Mouse (Mus musculus): ENCODE data around the gene Eapp. TPM values are rescaled to one million over a fixed set of nuclear protein-coding genes. Genes with fewer than 3 reads are reported as not detected.
"Not testable (repeated sequence)": the region's sequence is repeated elsewhere in the genome, so short reads cannot be mapped to it uniquely, and the experiment has no call there.

The Eapp gene
- total RNA-seq (2012; rRNA removed) = 31.3 and 37.8 TPM in 2 replicates

GRCm38 (mm10) chr12:54695511-54696241, at the start of gene Eapp:
Gene Eapp, minus strand, starts transcription at chr12:54695897.
- H3K9me3 ChIP-seq (ENCODE audit: control insufficient read depth, insufficient read depth, low read depth, low read length) = no peaks in the 10 kb centered on the region
- TF ChIP-seq ZC3H11A (IDR thresholded peaks at IDR 0.05; ENCODE audit: borderline replicate concordance, low read depth, low read length) (no peak), MAFK (IDR thresholded peaks at IDR 0.05; ENCODE audit: insufficient read depth, low read depth, low read length) (no peak), CHD2 (IDR thresholded peaks at IDR 0.05; ENCODE audit: low read depth, low read length) (no peak), ZNF384 (IDR thresholded peaks at IDR 0.05; ENCODE audit: low read depth, low read length) (no peak; the same call in 1 of the 2 replicates), HCFC1 (IDR thresholded peaks at IDR 0.05; ENCODE audit: borderline replicate concordance, insufficient read depth, low read length) (peak; percentile 92)
- in situ Hi-C loops (cut with MboI; ENCODE audit: low sequenced_read_pairs in 2 of 2, unreplicated experiment in 2 of 2) = no loop called here
- peaks cover 2% of the 10 kb centered on the region for H3K36me3 ChIP-seq (ENCODE audit: control insufficient read depth, insufficient read depth, low read length, poor library complexity, severe bottlenecking)
- H3K27ac ChIP-seq (ENCODE audit: insufficient read depth, low read depth, low read length, poor library complexity, severe bottlenecking) = peak within 1 kb of the TSS; percentile 75
- peak within 1 kb of the TSS; percentile 83 to 92 for H3K4me3 ChIP-seq (ENCODE audit: insufficient read depth in 1 of 2, low read depth in 1 of 2, low read length in 2 of 2, poor library complexity in 1 of 2, severe bottlenecking in 1 of 2)
- no peaks in the 10 kb centered on the region for H3K4me1 ChIP-seq (ENCODE audit: control insufficient read depth in 2 of 2, insufficient read depth in 2 of 2, low read length in 2 of 2, poor library complexity in 1 of 2)
- DNase-seq (ENCODE audit: low read depth, low spot score) = peak; percentile 95
- peak within 1 kb of the TSS; percentile 96 for H3K9ac ChIP-seq (ENCODE audit: insufficient read depth, low read depth, low read length, poor library complexity, severe bottlenecking)

GRCm38 (mm10) chr12:54738661-54739243, 43.1 kb upstream of the Eapp start:
- DNase-seq (ENCODE audit: low read depth, low spot score); H3K4me1 ChIP-seq (ENCODE audit: control insufficient read depth in 2 of 2, insufficient read depth in 2 of 2, low read length in 2 of 2, poor library complexity in 1 of 2); H3K27ac ChIP-seq (ENCODE audit: insufficient read depth, low read depth, low read length, poor library complexity, severe bottlenecking); H3K36me3 ChIP-seq (ENCODE audit: control insufficient read depth, insufficient read depth, low read length, poor library complexity, severe bottlenecking); H3K9me3 ChIP-seq (ENCODE audit: control insufficient read depth, insufficient read depth, low read depth, low read length); H3K9ac ChIP-seq (ENCODE audit: insufficient read depth, low read depth, low read length, poor library complexity, severe bottlenecking); in situ Hi-C loops (cut with MboI; ENCODE audit: low sequenced_read_pairs in 2 of 2, unreplicated experiment in 2 of 2): not testable (repeated sequence)
- peak overlapping the region in 1 of 2 experiments; percentile 54; a peak in 2 of 4 replicates for H3K4me3 ChIP-seq (ENCODE audit: insufficient read depth in 1 of 2, low read depth in 1 of 2, low read length in 2 of 2, poor library complexity in 1 of 2, severe bottlenecking in 1 of 2)

GRCm38 (mm10) chr12:54737891-54738660, 42.4 kb upstream of the Eapp start:
- H3K36me3 ChIP-seq (ENCODE audit: control insufficient read depth, insufficient read depth, low read length, poor library complexity, severe bottlenecking); H3K9me3 ChIP-seq (ENCODE audit: control insufficient read depth, insufficient read depth, low read depth, low read length); DNase-seq (ENCODE audit: low read depth, low spot score); H3K9ac ChIP-seq (ENCODE audit: insufficient read depth, low read depth, low read length, poor library complexity, severe bottlenecking); H3K4me3 ChIP-seq (ENCODE audit: insufficient read depth in 1 of 2, low read depth in 1 of 2, low read length in 2 of 2, poor library complexity in 1 of 2, severe bottlenecking in 1 of 2); H3K27ac ChIP-seq (ENCODE audit: insufficient read depth, low read depth, low read length, poor library complexity, severe bottlenecking); H3K4me1 ChIP-seq (ENCODE audit: control insufficient read depth in 2 of 2, insufficient read depth in 2 of 2, low read length in 2 of 2, poor library complexity in 1 of 2); in situ Hi-C loops (cut with MboI; ENCODE audit: low sequenced_read_pairs in 2 of 2, unreplicated experiment in 2 of 2): not testable (repeated sequence)

- DNase-seq (ENCODE audit: low read depth, low spot score); H3K27ac ChIP-seq (ENCODE audit: insufficient read depth, low read depth, low read length, poor library complexity, severe bottlenecking); H3K36me3 ChIP-seq (ENCODE audit: control insufficient read depth, insufficient read depth, low read length, poor library complexity, severe bottlenecking); H3K4me1 ChIP-seq (ENCODE audit: control insufficient read depth in 2 of 2, insufficient read depth in 2 of 2, low read length in 2 of 2, poor library complexity in 1 of 2); H3K9ac ChIP-seq (ENCODE audit: insufficient read depth, low read depth, low read length, poor library complexity, severe bottlenecking); H3K9me3 ChIP-seq (ENCODE audit: control insufficient read depth, insufficient read depth, low read depth, low read length); H3K4me3 ChIP-seq (ENCODE audit: insufficient read depth in 1 of 2, low read depth in 1 of 2, low read length in 2 of 2, poor library complexity in 1 of 2, severe bottlenecking in 1 of 2); in situ Hi-C loops (cut with MboI; ENCODE audit: low sequenced_read_pairs in 2 of 2, unreplicated experiment in 2 of 2): not testable (repeated sequence)
These were observed 38.8 kb upstream of the Eapp start for GRCm38 (mm10) chr12:54734307-54735131.

GRCm38 (mm10) chr12:54729140-54730059, 33.7 kb upstream of the Eapp start:
- H3K36me3 ChIP-seq (ENCODE audit: control insufficient read depth, insufficient read depth, low read length, poor library complexity, severe bottlenecking); H3K4me3 ChIP-seq (ENCODE audit: insufficient read depth in 1 of 2, low read depth in 1 of 2, low read length in 2 of 2, poor library complexity in 1 of 2, severe bottlenecking in 1 of 2); H3K9ac ChIP-seq (ENCODE audit: insufficient read depth, low read depth, low read length, poor library complexity, severe bottlenecking); H3K4me1 ChIP-seq (ENCODE audit: control insufficient read depth in 2 of 2, insufficient read depth in 2 of 2, low read length in 2 of 2, poor library complexity in 1 of 2); H3K9me3 ChIP-seq (ENCODE audit: control insufficient read depth, insufficient read depth, low read depth, low read length); in situ Hi-C loops (cut with MboI; ENCODE audit: low sequenced_read_pairs in 2 of 2, unreplicated experiment in 2 of 2); DNase-seq (ENCODE audit: low read depth, low spot score); H3K27ac ChIP-seq (ENCODE audit: insufficient read depth, low read depth, low read length, poor library complexity, severe bottlenecking): not testable (repeated sequence)

GRCm38 (mm10) chr12:54718871-54719786, 23.4 kb upstream of the Eapp start:
- H3K9ac ChIP-seq (ENCODE audit: insufficient read depth, low read depth, low read length, poor library complexity, severe bottlenecking); DNase-seq (ENCODE audit: low read depth, low spot score); H3K9me3 ChIP-seq (ENCODE audit: control insufficient read depth, insufficient read depth, low read depth, low read length); H3K27ac ChIP-seq (ENCODE audit: insufficient read depth, low read depth, low read length, poor library complexity, severe bottlenecking); in situ Hi-C loops (cut with MboI; ENCODE audit: low sequenced_read_pairs in 2 of 2, unreplicated experiment in 2 of 2); H3K4me3 ChIP-seq (ENCODE audit: insufficient read depth in 1 of 2, low read depth in 1 of 2, low read length in 2 of 2, poor library complexity in 1 of 2, severe bottlenecking in 1 of 2); H3K4me1 ChIP-seq (ENCODE audit: control insufficient read depth in 2 of 2, insufficient read depth in 2 of 2, low read length in 2 of 2, poor library complexity in 1 of 2); H3K36me3 ChIP-seq (ENCODE audit: control insufficient read depth, insufficient read depth, low read length, poor library complexity, severe bottlenecking): not testable (repeated sequence)

All from ES-E14 (cell line).